Mouse (Mus musculus) cerebellum, adult 2 months (tissue): ENCODE measurements around the gene Zbtb7b.

Experiments used
- CTCF ChIP-seq: fragments of 200-500 bp; IDR thresholded peaks from 2 replicates; pipeline ENCODE4 v1.5.1; 2011; ENCODE audit warnings: low read depth, mild to moderate bottlenecking, control low read depth, low read length, moderate library complexity, borderline replicate concordance; ENCODE audit not compliant: insufficient read depth
- POLR2A ChIP-seq: fragments of 200-500 bp; IDR thresholded peaks from 2 replicates; pipeline ENCODE4 v1.6.1; 2011; ENCODE audit warnings: low read length, control low read depth, borderline replicate concordance; ENCODE audit not compliant: insufficient read depth

DNA sequence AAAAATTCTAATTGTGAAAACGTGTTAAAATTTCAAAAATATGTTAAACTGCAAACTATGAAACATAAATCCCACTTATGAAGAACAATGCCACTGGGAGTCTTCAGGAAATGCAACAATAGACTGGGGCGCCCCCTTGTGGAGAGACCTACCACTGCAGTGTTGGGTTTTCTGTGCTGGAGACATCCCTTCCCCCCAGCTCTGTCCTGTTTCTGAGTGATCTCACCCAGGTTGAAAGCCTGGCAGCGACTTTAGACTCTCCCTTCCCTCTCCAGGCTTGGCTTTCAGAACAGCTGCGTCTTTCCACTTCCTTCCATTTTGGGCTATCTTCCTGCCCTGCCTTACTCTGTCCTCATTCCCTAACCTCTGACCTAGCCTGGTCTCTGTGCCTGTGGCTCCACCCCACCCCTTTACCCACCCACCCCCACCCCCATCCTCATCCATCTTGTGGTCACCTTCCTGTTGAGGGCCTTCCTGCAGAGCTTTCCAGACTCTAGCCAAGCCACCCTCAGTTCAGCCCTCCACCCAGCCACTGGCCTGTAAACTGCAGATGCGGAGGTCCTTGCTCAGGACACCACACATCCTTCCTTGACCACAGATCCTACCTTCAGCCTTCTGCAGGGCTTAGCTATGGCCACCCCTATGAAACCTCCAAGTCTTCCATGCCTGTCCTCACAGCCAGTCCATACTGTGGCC lies 39.6 kb downstream of the Zbtb7b start:
- TF ChIP-seq CTCF: peak; percentile 88
- no peak for TF ChIP-seq POLR2A
